Mouse (Mus musculus) forebrain, embryonic 16.5 days (tissue): Measurements from ENCODE around the gene Cyth3. TPM values are rescaled to one million over a fixed set of nuclear protein-coding genes. Genes with fewer than 3 reads are reported as not detected.

Source experiments
- ATAC-seq: fragments of 200-750 bp; cut with Nextera tagmentation; 2 replicates; pipeline ENCODE4 v1.8.0; 2017; ENCODE audit warnings: mild to moderate bottlenecking, moderate library complexity
- H3K27ac ChIP-seq: fragments of 300-500 bp; sonication (generic); 2 replicates; pipeline ENCODE4 v1.5.1; 2014; ENCODE audit warnings: low read length, control low read depth
- H3K27me3 ChIP-seq: fragments of 300-500 bp; sonication (generic); replicated peaks from 2 replicates; pipeline ENCODE4 v1.6.1; 2014; ENCODE audit warnings: low read length; ENCODE audit not compliant: control insufficient read depth, insufficient read depth
- H3K36me3 ChIP-seq: fragments of 300-500 bp; sonication (generic); 2 replicates; pipeline ENCODE4 v1.6.1; 2014; ENCODE audit not compliant: control insufficient read depth, insufficient read depth
- H3K4me1 ChIP-seq: fragments of 300-500 bp; sonication (generic); replicated peaks from 2 replicates; pipeline ENCODE4 v1.6.1; 2014; ENCODE audit warnings: low read length; ENCODE audit not compliant: control insufficient read depth, insufficient read depth
- H3K4me2 ChIP-seq: fragments of 300-500 bp; sonication (generic); 2 replicates; pipeline ENCODE4 v1.6.1; 2014; ENCODE audit warnings: mild to moderate bottlenecking, low read length, control low read depth
- H3K4me3 ChIP-seq: fragments of 300-500 bp; sonication (generic); replicated peaks from 2 replicates; pipeline ENCODE4 v1.5.1; 2014; ENCODE audit warnings: mild to moderate bottlenecking, low read length, control low read depth
- H3K9ac ChIP-seq: fragments of 300-500 bp; sonication (generic); replicated peaks from 2 replicates; pipeline ENCODE4 v1.6.1; 2014; ENCODE audit warnings: low read depth, low read length, control low read depth
- H3K9me3 ChIP-seq: fragments of 300-500 bp; sonication (generic); 2 replicates; pipeline ENCODE4 v1.6.1; 2016; ENCODE audit warnings: low read length; ENCODE audit not compliant: control insufficient read depth
- WGBS: fragments of 180-500 bp; shearing (Covaris S2); extraction: QIAGEN DNeasy Blood & Tissue Kit; methylation state at CpG from one replicate; pipeline ENCODE4 v1.1.7; 2014; 5-methylcytosine and 5-hydroxymethylcytosine counted together
- polyA plus RNA-seq: library from polyadenylated mRNA; unstranded; fragments of >200 nt; fragmentation: Nextera tagmentation; extraction: Ambion mirVana; gene quantifications from 2 replicates; pipeline ENCODE4 v1.2.1, GENCODE M21; 2015

Gene Cyth3
- polyA plus RNA-seq, 1 experiment from 2014 or later, result 48.8 TPM

- Histone ChIP-seq H3K9ac (no peak overlapping the region), H3K27ac (no peak overlapping the region), H3K4me3 (no peak overlapping the region), H3K4me1 (no peaks in the 10 kb centered on the region), H3K36me3 (no peaks in the 10 kb centered on the region), H3K4me2 (no peak overlapping the region), H3K9me3 (no peaks in the 10 kb centered on the region), H3K27me3 (no peaks in the 10 kb centered on the region)
- 97% methylated on average over 6 of the region's 6 CpGs for WGBS
- no peak for ATAC-seq
Measured at GRCm38 (mm10) chr5:143649168-143649567, 26.9 kb downstream of the Cyth3 start.

- no peaks in the 10 kb centered on the region for H3K27me3 ChIP-seq
- no peak overlapping the region for H3K9ac ChIP-seq
- no peak overlapping the region for H3K27ac ChIP-seq
- H3K4me2 ChIP-seq, result no peak overlapping the region
- H3K36me3 ChIP-seq, result no peaks in the 10 kb centered on the region
- no peaks in the 10 kb centered on the region for H3K4me1 ChIP-seq
- 82% methylated on average over 8 of the region's 8 CpGs for WGBS
- ATAC-seq, result no peak
- H3K9me3 ChIP-seq, result no peaks in the 10 kb centered on the region
- H3K4me3 ChIP-seq, result no peak overlapping the region
Measured at GRCm38 (mm10) chr5:143651855-143652631, 29.8 kb downstream of the Cyth3 start.

- H3K4me3 ChIP-seq, result no peak overlapping the region
Measured at GRCm38 (mm10) chr5:143653497-143653896, 31.2 kb downstream of the Cyth3 start.

GRCm38 (mm10) chr5:143654670-143655510, 32.6 kb downstream of the Cyth3 start:
- Histone ChIP-seq H3K4me3 (no peak overlapping the region), H3K4me1 (no peaks in the 10 kb centered on the region), H3K4me2 (no peak overlapping the region), H3K27ac (no peak overlapping the region), H3K36me3 (no peaks in the 10 kb centered on the region), H3K9me3 (no peaks in the 10 kb centered on the region), H3K9ac (no peak overlapping the region), H3K27me3 (no peaks in the 10 kb centered on the region)
- no peak for ATAC-seq
- 22% methylated on average over 7 of the region's 7 CpGs for WGBS

More at GRCm38 (mm10) chr5:143653497-143653896, 31.2 kb downstream of the Cyth3 start:
- Histone ChIP-seq H3K36me3 (no peaks in the 10 kb centered on the region), H3K4me2 (no peak overlapping the region), H3K27me3 (no peaks in the 10 kb centered on the region), H3K9me3 (no peaks in the 10 kb centered on the region), H3K4me1 (no peaks in the 10 kb centered on the region), H3K27ac (no peak overlapping the region), H3K9ac (no peak overlapping the region)
- ATAC-seq, result no peak
- WGBS, result 94% methylated on average over 5 of the region's 5 CpGs

- Histone ChIP-seq H3K27ac (no peak overlapping the region), H3K4me2 (no peak overlapping the region), H3K27me3 (no peaks in the 10 kb centered on the region), H3K9ac (no peak overlapping the region), H3K4me3 (no peak overlapping the region), H3K4me1 (no peaks in the 10 kb centered on the region), H3K36me3 (no peaks in the 10 kb centered on the region), H3K9me3 (no peaks in the 10 kb centered on the region)
- ATAC-seq, result no peak
- 68% methylated on average over 4 of the region's 4 CpGs for WGBS
Measured at GRCm38 (mm10) chr5:143655511-143655943, 33.3 kb downstream of the Cyth3 start.

GRCm38 (mm10) chr5:143656708-143657245, 34.5 kb downstream of the Cyth3 start:
- WGBS, result 78% methylated on average over 2 of the region's 2 CpGs

GRCm38 (mm10) chr5:143659021-143659523, 36.8 kb downstream of the Cyth3 start:
- Histone ChIP-seq H3K4me3 (no peak overlapping the region), H3K27me3 (no peaks in the 10 kb centered on the region), H3K4me1 (no peaks in the 10 kb centered on the region), H3K9me3 (no peaks in the 10 kb centered on the region), H3K36me3 (no peaks in the 10 kb centered on the region), H3K27ac (no peak overlapping the region), H3K4me2 (no peak overlapping the region), H3K9ac (no peak overlapping the region)
- no peak for ATAC-seq
- WGBS, result 90% methylated on average over 8 of the region's 8 CpGs

More at GRCm38 (mm10) chr5:143656708-143657245, 34.5 kb downstream of the Cyth3 start:
- Histone ChIP-seq H3K4me2 (no peak overlapping the region), H3K9ac (no peak overlapping the region), H3K27ac (no peak overlapping the region), H3K4me1 (no peaks in the 10 kb centered on the region), H3K27me3 (no peaks in the 10 kb centered on the region), H3K36me3 (no peaks in the 10 kb centered on the region), H3K9me3 (no peaks in the 10 kb centered on the region), H3K4me3 (no peak overlapping the region)
- ATAC-seq, result no peak

GRCm38 (mm10) chr5:143663074-143663687, 40.9 kb downstream of the Cyth3 start:
- Histone ChIP-seq H3K36me3 (no peaks in the 10 kb centered on the region), H3K4me2 (no peak overlapping the region), H3K4me3 (no peak overlapping the region), H3K4me1 (no peaks in the 10 kb centered on the region), H3K9ac (no peak overlapping the region), H3K9me3 (no peaks in the 10 kb centered on the region), H3K27me3 (no peaks in the 10 kb centered on the region), H3K27ac (no peak overlapping the region)
- 93% methylated on average over 7 of the region's 7 CpGs for WGBS
- no peak for ATAC-seq

- no peak for ATAC-seq
- Histone ChIP-seq H3K4me2 (no peak overlapping the region), H3K4me1 (no peaks in the 10 kb centered on the region), H3K27me3 (no peaks in the 10 kb centered on the region), H3K36me3 (no peaks in the 10 kb centered on the region), H3K27ac (no peak overlapping the region), H3K9me3 (no peaks in the 10 kb centered on the region), H3K4me3 (no peak overlapping the region), H3K9ac (no peak overlapping the region)
- 76% methylated on average over 2 of the region's 2 CpGs for WGBS
Measured at GRCm38 (mm10) chr5:143665561-143665960, 43.3 kb downstream of the Cyth3 start.
